Mouse (Mus musculus) lung, embryonic 14.5 days (tissue): ENCODE results near the gene Ccdc137. TPM values are rescaled to one million over a fixed set of nuclear protein-coding genes. Genes with fewer than 3 reads are reported as not detected.

Experiments used
- ATAC-seq: fragments of 200-750 bp; cut with Nextera tagmentation; 2 replicates; pipeline ENCODE4 v1.8.0; 2017; ENCODE audit warnings: mild to moderate bottlenecking, moderate TSS enrichment, moderate library complexity; ENCODE audit not compliant: insufficient read depth
- DNase-seq: peaks from one replicate; pipeline ENCODE4 v3.0.0-alpha.2; 2015
- H3K27ac ChIP-seq: fragments of 300-500 bp; sonication (generic); 2 replicates; pipeline ENCODE4 v1.5.1; 2014; ENCODE audit warnings: low read depth, mild to moderate bottlenecking, moderate library complexity
- H3K27me3 ChIP-seq: fragments of 300-500 bp; sonication (generic); 2 replicates; pipeline ENCODE4 v1.6.1; 2014; ENCODE audit warnings: low read length, control low read depth; ENCODE audit not compliant: insufficient read depth
- H3K36me3 ChIP-seq: fragments of 300-500 bp; sonication (generic); 2 replicates; pipeline ENCODE4 v1.6.1; 2014; ENCODE audit warnings: control low read depth; ENCODE audit not compliant: insufficient read depth
- H3K4me1 ChIP-seq: fragments of 300-500 bp; sonication (generic); 2 replicates; pipeline ENCODE4 v1.6.1; 2014; ENCODE audit warnings: antibody characterized with exemption, control low read depth; ENCODE audit not compliant: insufficient read depth
- H3K4me2 ChIP-seq: fragments of 300-500 bp; sonication (generic); 2 replicates; pipeline ENCODE4 v1.6.1; 2014; ENCODE audit warnings: mild to moderate bottlenecking
- H3K4me3 ChIP-seq: fragments of 300-500 bp; sonication (generic); 2 replicates; pipeline ENCODE4 v1.5.1; 2014; ENCODE audit warnings: low read depth, low read length
- H3K9ac ChIP-seq: fragments of 300-500 bp; sonication (generic); 2 replicates; pipeline ENCODE4 v1.6.1; 2014
- H3K9me3 ChIP-seq: fragments of 300-500 bp; sonication (generic); 2 replicates; pipeline ENCODE4 v1.6.1; 2016; ENCODE audit warnings: low read depth, low read length, control low read depth
- CTCF ChIP-seq: IDR thresholded peaks from 2 replicates; pipeline ENCODE4 v1.5.1; 2016; ENCODE audit warnings: antibody characterized with exemption, low read depth
- whole genome bisulfite sequencing: fragments of 180-500 bp; shearing (Covaris S2); extraction: QIAGEN DNeasy Blood & Tissue Kit; methylation state at CpG from one replicate; pipeline ENCODE4 v1.1.7; 2014; 5-methylcytosine and 5-hydroxymethylcytosine counted together
- polyA plus RNA-seq: library from polyadenylated mRNA; unstranded; fragments of >200 nt; fragmentation: Nextera tagmentation; extraction: Ambion mirVana; gene quantifications from 2 replicates; pipeline ENCODE4 v1.2.1, GENCODE M21; 2014

Ccdc137 gene
- polyA plus RNA-seq, 1 experiment from 2014 or later: 34.6 TPM

GRCm38 (mm10) chr11:120499894-120500293 is 42.0 kb downstream of the Ccdc137 start:
- no peaks in the 10 kb centered on the region for H3K4me1 ChIP-seq
- H3K9ac ChIP-seq: no peak overlapping the region; the same call in 1 of the 2 replicates
- H3K36me3 ChIP-seq: peaks cover 45% of the 10 kb centered on the region
- no peak overlapping the region for H3K27ac ChIP-seq
- H3K27me3 ChIP-seq: no peaks in the 10 kb centered on the region
- no peaks in the 10 kb centered on the region for H3K9me3 ChIP-seq
- 73% methylated on average over 6 of the region's 6 CpGs for WGBS
- TF ChIP-seq CTCF: no peak
- no peak overlapping the region for H3K4me3 ChIP-seq
- ATAC-seq (0 out of 2 replicates have a peak, but pooled peaks have one; percentile 32), DNase-seq (no peak)
- no peak overlapping the region for H3K4me2 ChIP-seq

- H3K4me1 ChIP-seq: no peaks in the 10 kb centered on the region
- no peak for TF ChIP-seq CTCF
- no peak overlapping the region; the same call in 1 of the 2 replicates for H3K9ac ChIP-seq
- H3K9me3 ChIP-seq: no peaks in the 10 kb centered on the region
- WGBS: 16% methylated on average over 3 of the region's 3 CpGs
- H3K27ac ChIP-seq: no peak overlapping the region
- ATAC-seq: no peak; the same call in 1 of the 2 replicates
- H3K4me2 ChIP-seq: no peak overlapping the region
- no peak overlapping the region for H3K4me3 ChIP-seq
- H3K27me3 ChIP-seq: no peaks in the 10 kb centered on the region
- peak; percentile 20 for DNase-seq
- peaks cover 40% of the 10 kb centered on the region for H3K36me3 ChIP-seq
These were observed 42.4 kb downstream of the Ccdc137 start for GRCm38 (mm10) chr11:120500357-120500756.

- no peak for TF ChIP-seq CTCF
- DNase-seq: no peak
- WGBS: 49% methylated on average over 6 of the region's 6 CpGs
These were observed 43.1 kb downstream of the Ccdc137 start for GRCm38 (mm10) chr11:120501018-120501417.

GRCm38 (mm10) chr11:120501701-120502100 is 43.8 kb downstream of the Ccdc137 start:
- peaks cover 27% of the 10 kb centered on the region for H3K36me3 ChIP-seq
- no peak for TF ChIP-seq CTCF
- WGBS: 83% methylated on average over 4 of the region's 4 CpGs
- no peak overlapping the region for H3K4me2 ChIP-seq
- H3K27me3 ChIP-seq: no peaks in the 10 kb centered on the region
- DNase-seq (no peak), ATAC-seq (no peak)
- H3K9me3 ChIP-seq: no peaks in the 10 kb centered on the region
- H3K27ac ChIP-seq: no peak overlapping the region
- no peak overlapping the region for H3K9ac ChIP-seq
- H3K4me3 ChIP-seq: no peak overlapping the region
- H3K4me1 ChIP-seq: no peaks in the 10 kb centered on the region

More at GRCm38 (mm10) chr11:120501018-120501417, 43.1 kb downstream of the Ccdc137 start:
- peaks cover 33% of the 10 kb centered on the region for H3K36me3 ChIP-seq
- H3K4me1 ChIP-seq: no peaks in the 10 kb centered on the region
- H3K9me3 ChIP-seq: no peaks in the 10 kb centered on the region
- no peaks in the 10 kb centered on the region for H3K27me3 ChIP-seq
- no peak overlapping the region for H3K27ac ChIP-seq
- no peak overlapping the region for H3K4me3 ChIP-seq
- no peak overlapping the region for H3K4me2 ChIP-seq
- no peak for ATAC-seq
- no peak overlapping the region for H3K9ac ChIP-seq

GRCm38 (mm10) chr11:120505661-120506060 is 47.7 kb downstream of the Ccdc137 start:
- Histone ChIP-seq H3K27me3 (no peaks in the 10 kb centered on the region), H3K4me2 (no peak overlapping the region), H3K9ac (no peak overlapping the region), H3K9me3 (no peaks in the 10 kb centered on the region), H3K36me3 (no peaks in the 10 kb centered on the region), H3K27ac (no peak overlapping the region), H3K4me3 (no peak overlapping the region), H3K4me1 (0 out of 2 replicates have a peak, but pooled peaks cover 4% of the 10 kb centered on the region)
- DNase-seq (no peak), ATAC-seq (no peak)
- 73% methylated on average over 3 of the region's 3 CpGs for WGBS
- no peak for TF ChIP-seq CTCF

GRCm38 (mm10) chr11:120506899-120507298 is 49.0 kb downstream of the Ccdc137 start:
- Histone ChIP-seq H3K4me1 (0 out of 2 replicates have a peak, but pooled peaks cover 4% of the 10 kb centered on the region), H3K9me3 (no peaks in the 10 kb centered on the region), H3K4me3 (no peak overlapping the region), H3K27ac (peak overlapping the region; percentile 82), H3K4me2 (no peak overlapping the region), H3K9ac (no peak overlapping the region), H3K27me3 (no peaks in the 10 kb centered on the region), H3K36me3 (no peaks in the 10 kb centered on the region)
- DNase-seq: peak; percentile 45
- no peak for ATAC-seq
- 60% methylated on average over 4 of the region's 4 CpGs for WGBS
- TF ChIP-seq CTCF: peak; percentile 58

GRCm38 (mm10) chr11:120507611-120508289 is 49.8 kb downstream of the Ccdc137 start:
- no peak overlapping the region for H3K4me3 ChIP-seq
- peak overlapping the region; percentile 82 for H3K27ac ChIP-seq
- no peak overlapping the region for H3K9ac ChIP-seq
- no peaks in the 10 kb centered on the region for H3K36me3 ChIP-seq
- WGBS: 46% methylated on average over 13 of the region's 13 CpGs
- H3K27me3 ChIP-seq: no peaks in the 10 kb centered on the region
- H3K4me2 ChIP-seq: no peak overlapping the region
- H3K9me3 ChIP-seq: no peaks in the 10 kb centered on the region
- DNase-seq (peak; percentile 44), ATAC-seq (peak; percentile 72)
- 0 out of 2 replicates have a peak, but pooled peaks cover 4% of the 10 kb centered on the region for H3K4me1 ChIP-seq
- TF ChIP-seq CTCF: no peak
